Mouse (Mus musculus): Measurements from ENCODE around the gene Grwd1. TPM values are rescaled to one million over a fixed set of nuclear protein-coding genes. Genes with fewer than 3 reads are reported as not detected.

Gene Grwd1
- total and polyA plus RNA-seq, 2 experiments from 2014 or later, result 34.6 to 48.6 TPM

DNA sequence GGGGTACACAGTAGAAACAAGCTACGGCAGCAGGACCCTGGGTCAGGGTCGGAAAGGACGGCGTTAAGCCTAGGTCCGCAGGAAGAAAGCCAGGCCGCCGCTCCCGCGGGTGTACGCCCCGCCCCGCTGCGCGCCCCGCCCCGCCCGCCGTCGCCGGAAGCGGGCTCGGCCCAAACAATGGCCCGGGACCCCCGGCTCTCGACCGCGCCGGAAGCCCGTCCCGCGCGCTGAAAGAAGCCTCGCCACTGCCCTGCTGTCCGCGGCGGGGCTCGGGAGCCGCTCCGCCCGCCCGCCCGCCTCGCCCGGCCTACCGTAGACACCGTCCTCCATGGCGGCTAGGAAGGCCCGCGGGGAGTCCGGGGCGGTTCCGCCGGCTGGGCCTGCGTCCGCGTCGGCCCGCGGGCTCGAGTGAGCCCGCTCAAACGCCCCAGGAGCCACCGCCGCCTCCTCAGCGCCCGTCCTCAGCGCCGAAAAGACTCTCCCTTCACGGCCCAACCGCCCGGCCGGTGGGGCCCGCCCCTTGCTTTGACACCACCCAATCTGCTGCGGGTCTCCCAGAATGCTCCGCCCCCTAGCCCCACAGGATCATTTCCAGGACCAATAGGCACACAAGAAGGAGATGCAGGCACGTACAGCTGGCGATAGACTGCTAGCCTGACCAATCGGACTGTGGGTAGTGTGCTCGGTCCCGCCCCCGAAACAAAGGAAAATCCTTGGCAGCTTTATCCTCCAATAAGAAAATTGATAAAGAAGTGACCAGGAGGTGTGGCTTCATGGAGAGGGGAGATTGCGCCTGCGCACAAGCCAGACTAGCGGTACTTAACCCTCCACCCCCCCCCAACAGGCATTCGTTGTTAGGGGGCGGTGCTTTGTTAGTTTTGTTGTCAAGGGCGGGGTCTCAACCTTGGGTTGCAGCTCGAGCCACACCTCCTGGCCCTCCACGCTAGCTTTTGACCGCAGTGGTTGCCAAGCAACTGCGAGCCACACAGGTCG, 16.7 kb downstream of the Grwd1 start, which contains the start of gene Cyth2:
Cyth2 (minus strand) TSS at position 795 of the 993 bp plus-strand sequence.
- ATAC-seq, result peak; percentile 98
- Histone ChIP-seq H3K4me3 (ENCODE audit: low read length) (peak within 1 kb of the TSS; percentile 72), H3K36me3 (ENCODE audit: insufficient read depth, low read length) (peaks cover 35% of the 10 kb centered on the region), H3K4me1 (ENCODE audit: insufficient read depth, low read length) (peaks cover 24% of the 10 kb centered on the region), H3K27me3 (ENCODE audit: insufficient read depth, low read length) (no peaks in the 10 kb centered on the region), H3K9ac (replicated peaks; ENCODE audit: low read length) (peak within 1 kb of the TSS; percentile 96), H3K4me2 (ENCODE audit: low read depth, low read length) (peak within 1 kb of the TSS; percentile 93), H3K27ac (peak within 1 kb of the TSS; percentile 99), H3K9me3 (ENCODE audit: low read length) (no peaks in the 10 kb centered on the region)
- 3% methylated on average over 75 of the region's 92 CpGs for WGBS
- no peak for TF ChIP-seq CTCF (IDR thresholded peaks at IDR 0.05; ENCODE audit: low read depth)
- peak; percentile 100 for DNase-seq (ENCODE audit: low spot score)

- Histone ChIP-seq H3K4me2 (ENCODE audit: low read depth, low read length) (peak overlapping the region; percentile 93), H3K4me1 (ENCODE audit: insufficient read depth, low read length) (peaks cover 24% of the 10 kb centered on the region), H3K9me3 (ENCODE audit: low read length) (no peaks in the 10 kb centered on the region), H3K27me3 (ENCODE audit: insufficient read depth, low read length) (no peaks in the 10 kb centered on the region), H3K4me3 (ENCODE audit: low read length) (peak overlapping the region; percentile 72), H3K36me3 (ENCODE audit: insufficient read depth, low read length) (peaks cover 47% of the 10 kb centered on the region), H3K9ac (replicated peaks; ENCODE audit: low read length) (peak overlapping the region; percentile 96; the same call in 1 of the 2 replicates), H3K27ac (no peak overlapping the region)
- no peak for TF ChIP-seq CTCF (IDR thresholded peaks at IDR 0.05; ENCODE audit: low read depth)
- ATAC-seq (no peak), DNase-seq (ENCODE audit: low spot score) (no peak)
- WGBS, result 86% methylated on average over 8 of the region's 8 CpGs
Measured at GRCm38 (mm10) chr7:45812921-45813320, 17.8 kb downstream of the Grwd1 start.

DNA sequence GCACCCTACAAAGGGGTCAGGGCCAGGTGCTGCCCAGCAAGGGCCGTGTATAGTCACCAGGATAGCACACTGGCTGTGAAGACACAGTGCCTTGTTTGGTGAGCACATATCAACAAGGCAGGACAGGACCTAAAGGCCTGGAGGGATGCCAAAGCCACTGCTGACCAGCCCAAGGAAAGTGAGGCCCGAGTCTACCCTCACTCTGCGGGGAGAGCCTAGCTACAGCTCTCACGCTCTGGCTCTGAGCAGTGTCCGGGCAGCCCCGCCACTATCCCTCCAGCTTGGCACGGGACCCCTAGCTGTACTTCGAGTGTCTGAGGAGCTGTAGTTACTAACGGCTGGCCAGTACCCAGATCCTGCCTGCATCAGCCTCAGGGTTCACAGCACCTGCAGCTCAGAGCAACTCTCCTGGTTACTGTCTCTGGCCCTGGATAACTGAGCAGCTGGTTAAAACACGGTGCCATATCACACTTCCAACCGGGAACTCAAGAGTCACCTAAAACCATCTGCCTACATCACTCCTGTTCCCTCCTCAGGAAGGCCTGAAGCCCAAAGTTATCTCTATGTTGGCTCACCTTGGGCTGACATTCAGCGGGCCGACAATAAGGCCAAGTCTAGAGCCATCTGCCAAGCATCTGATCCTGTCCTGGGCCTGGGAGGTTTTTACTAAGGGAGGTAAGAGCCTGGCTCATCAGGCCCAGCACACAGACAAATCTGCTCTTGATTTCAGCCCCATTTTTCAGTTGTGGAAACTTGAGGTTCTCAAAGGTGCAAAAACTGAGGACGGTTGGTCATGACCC, 21.3 kb downstream of the Grwd1 start:
- H3K4me3 ChIP-seq (ENCODE audit: low read length), result no peak overlapping the region
- no peak for ATAC-seq
- no peak for DNase-seq (ENCODE audit: low spot score)
- no peaks in the 10 kb centered on the region for H3K27me3 ChIP-seq (ENCODE audit: insufficient read depth, low read length)
- peaks cover 60% of the 10 kb centered on the region for H3K36me3 ChIP-seq (ENCODE audit: insufficient read depth, low read length)
- H3K4me2 ChIP-seq (ENCODE audit: low read depth, low read length), result no peak overlapping the region
- peaks cover 11% of the 10 kb centered on the region; the same call in 1 of the 2 replicates for H3K4me1 ChIP-seq (ENCODE audit: insufficient read depth, low read length)
- H3K9ac ChIP-seq (replicated peaks; ENCODE audit: low read length), result no peak overlapping the region
- no peak for TF ChIP-seq CTCF (IDR thresholded peaks at IDR 0.05; ENCODE audit: low read depth)
- 62% methylated on average over 14 of the region's 14 CpGs for WGBS
- H3K9me3 ChIP-seq (ENCODE audit: low read length), result no peaks in the 10 kb centered on the region
- peak overlapping the region; percentile 26; the same call in 1 of the 2 replicates for H3K27ac ChIP-seq

DNA sequence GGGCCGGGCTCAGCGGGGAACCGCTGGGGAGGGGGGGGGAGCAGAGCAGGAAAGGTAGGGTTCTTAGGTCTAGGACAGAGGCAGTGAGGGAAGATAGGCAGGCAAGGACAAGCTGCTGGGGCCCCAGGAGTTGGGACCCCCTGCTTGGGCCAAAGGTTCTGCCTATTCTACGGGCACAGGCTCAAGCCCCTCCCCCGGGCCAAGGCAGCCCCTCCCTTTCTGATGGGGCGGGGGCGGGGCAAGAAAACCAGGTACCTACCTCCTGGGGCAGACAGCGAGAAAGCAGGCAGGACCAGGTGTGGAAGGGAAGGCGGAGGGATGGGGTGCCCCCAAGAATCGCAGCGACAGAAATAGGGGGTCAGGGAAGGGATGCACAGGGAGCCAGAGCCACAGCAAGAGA, 22.3 kb downstream of the Grwd1 start:
- Histone ChIP-seq H3K27ac (peak overlapping the region; percentile 26; the same call in 1 of the 2 replicates), H3K9me3 (ENCODE audit: low read length) (no peaks in the 10 kb centered on the region), H3K36me3 (ENCODE audit: insufficient read depth, low read length) (peaks cover 70% of the 10 kb centered on the region), H3K4me1 (ENCODE audit: insufficient read depth, low read length) (peaks cover 11% of the 10 kb centered on the region; the same call in 1 of the 2 replicates), H3K4me3 (ENCODE audit: low read length) (no peak overlapping the region), H3K9ac (replicated peaks; ENCODE audit: low read length) (no peak overlapping the region), H3K4me2 (ENCODE audit: low read depth, low read length) (no peak overlapping the region), H3K27me3 (ENCODE audit: insufficient read depth, low read length) (no peaks in the 10 kb centered on the region)
- TF ChIP-seq CTCF (IDR thresholded peaks at IDR 0.05; ENCODE audit: low read depth), result no peak
- 40% methylated on average over 11 of the region's 11 CpGs for WGBS
- no peak for DNase-seq (ENCODE audit: low spot score)
- no peak for ATAC-seq

DNA sequence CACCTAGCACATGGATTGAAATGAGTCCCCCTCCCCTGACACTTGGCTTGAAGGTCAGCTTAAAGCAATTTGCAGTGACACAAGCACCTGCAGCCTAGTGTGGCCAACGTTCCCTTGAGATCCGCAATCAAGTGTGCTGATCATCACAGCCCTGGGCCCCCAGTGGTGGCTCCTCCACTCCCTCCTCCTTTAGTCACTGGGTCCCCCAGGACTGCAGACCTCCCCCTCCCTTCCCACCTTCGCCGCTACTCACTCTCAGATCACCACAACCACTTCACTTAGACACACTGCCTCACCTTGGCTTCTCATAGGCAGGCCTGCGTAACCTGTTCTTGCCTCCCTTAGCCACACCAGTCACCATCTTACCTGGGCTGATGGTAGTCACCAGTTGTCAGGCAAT, 24.8 kb downstream of the Grwd1 start:
- Histone ChIP-seq H3K9ac (replicated peaks; ENCODE audit: low read length) (no peak overlapping the region), H3K4me1 (ENCODE audit: insufficient read depth, low read length) (no peaks in the 10 kb centered on the region), H3K9me3 (ENCODE audit: low read length) (no peaks in the 10 kb centered on the region), H3K4me2 (ENCODE audit: low read depth, low read length) (no peak overlapping the region), H3K27me3 (ENCODE audit: insufficient read depth, low read length) (no peaks in the 10 kb centered on the region), H3K4me3 (ENCODE audit: low read length) (no peak overlapping the region), H3K27ac (no peak overlapping the region; the same call in 1 of the 2 replicates), H3K36me3 (ENCODE audit: insufficient read depth, low read length) (peaks cover 65% of the 10 kb centered on the region)
- no peak for TF ChIP-seq CTCF (IDR thresholded peaks at IDR 0.05; ENCODE audit: low read depth)
- ATAC-seq (no peak), DNase-seq (ENCODE audit: low spot score) (peak; percentile 10)
- 70% methylated on average over 5 of the region's 5 CpGs for WGBS

GRCm38 (mm10) chr7:45802551-45802950, 28.2 kb downstream of the Grwd1 start:
- ATAC-seq, result no peak
- peaks cover 3% of the 10 kb centered on the region; the same call in 1 of the 2 replicates for H3K4me1 ChIP-seq (ENCODE audit: insufficient read depth, low read length)
- H3K27ac ChIP-seq, result no peak overlapping the region
- peaks cover 31% of the 10 kb centered on the region for H3K36me3 ChIP-seq (ENCODE audit: insufficient read depth, low read length)
- H3K9me3 ChIP-seq (ENCODE audit: low read length), result no peaks in the 10 kb centered on the region
- TF ChIP-seq CTCF (IDR thresholded peaks at IDR 0.05; ENCODE audit: low read depth), result no peak
- WGBS, result 97% methylated on average over 6 of the region's 6 CpGs
- no peak overlapping the region for H3K4me3 ChIP-seq (ENCODE audit: low read length)
- H3K9ac ChIP-seq (replicated peaks; ENCODE audit: low read length), result no peak overlapping the region
- no peak overlapping the region for H3K4me2 ChIP-seq (ENCODE audit: low read depth, low read length)
- no peaks in the 10 kb centered on the region for H3K27me3 ChIP-seq (ENCODE audit: insufficient read depth, low read length)
- no peak for DNase-seq (ENCODE audit: low spot score)

All from hindbrain, postnatal 0 days (tissue).